Mouse (Mus musculus): ENCODE measurements around the gene Rpl38. TPM values are rescaled to one million over a fixed set of nuclear protein-coding genes. Genes with fewer than 3 reads are reported as not detected.
"Not testable (repeated sequence)": the region's sequence is repeated elsewhere in the genome, so short reads cannot be mapped to it uniquely, and the experiment has no call there.

The Rpl38 gene
- polyA plus RNA-seq, 1 experiment from 2014 or later = 938 TPM

- WGBS = 16% methylated on average over 12 of the region's 12 CpGs
- Histone ChIP-seq H3K27ac (replicated peaks; ENCODE audit: low read depth, low read length) (no peak overlapping the region), H3K36me3 (replicated peaks; ENCODE audit: control insufficient read depth, insufficient read depth, low read depth, low read length) (peaks cover 4% of the 10 kb centered on the region; the same call in 1 of the 2 replicates)
Measured at GRCm38 (mm10) chr11:114669651-114670168, 1.4 kb downstream of the Rpl38 start.

DNA sequence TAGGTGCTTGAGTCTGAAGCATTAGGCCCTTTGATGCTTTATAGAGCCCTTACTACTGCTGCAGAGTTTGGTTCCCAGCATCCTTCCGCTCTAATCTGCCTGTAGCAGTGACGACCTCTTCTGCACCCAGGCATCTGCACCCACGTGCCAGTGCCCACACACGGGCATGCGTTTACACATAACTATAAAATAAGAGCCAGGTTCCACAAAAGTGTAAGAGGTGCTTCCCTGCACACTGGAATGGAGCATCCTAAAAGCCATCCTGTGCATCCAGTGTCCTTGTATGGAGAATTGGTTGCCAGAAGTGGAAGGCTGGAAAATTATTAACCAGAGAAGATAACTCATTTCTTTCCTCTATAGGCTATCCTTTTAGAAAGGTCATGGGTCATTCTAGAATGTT is 2.8 kb downstream of the Rpl38 start:
- no peak overlapping the region for H3K9ac ChIP-seq (replicated peaks; ENCODE audit: low read length)
- ATAC-seq (replicated peaks; ENCODE audit: insufficient number of reproducible peaks, low FRiP score, low TSS enrichment, low read depth) (no peak), DNase-seq (ENCODE audit: low spot score) (no peak)
- H3K4me1 ChIP-seq (ENCODE audit: control insufficient read depth, insufficient read depth, low read length) = no peaks in the 10 kb centered on the region
- H3K27ac ChIP-seq (replicated peaks; ENCODE audit: low read depth, low read length) = no peak overlapping the region
- H3K4me2 ChIP-seq (ENCODE audit: low read depth, low read length) = no peak overlapping the region
- H3K4me3 ChIP-seq (ENCODE audit: low read depth, low read length) = no peak overlapping the region
- H3K9me3 ChIP-seq (replicated peaks; ENCODE audit: control insufficient read depth, low read length) = no peaks in the 10 kb centered on the region
- peaks cover 4% of the 10 kb centered on the region; the same call in 1 of the 2 replicates for H3K36me3 ChIP-seq (replicated peaks; ENCODE audit: control insufficient read depth, insufficient read depth, low read depth, low read length)
- H3K27me3 ChIP-seq (ENCODE audit: control insufficient read depth, insufficient read depth, low read length) = no peaks in the 10 kb centered on the region
- WGBS = 93% methylated on average over 5 of the region's 5 CpGs

More at GRCm38 (mm10) chr11:114669651-114670168, 1.4 kb downstream of the Rpl38 start:
- DNase-seq (ENCODE audit: low spot score) = no peak
- ATAC-seq (replicated peaks; ENCODE audit: insufficient number of reproducible peaks, low FRiP score, low TSS enrichment, low read depth) = no peak
- peak overlapping the region; percentile 85 for H3K4me2 ChIP-seq (ENCODE audit: low read depth, low read length)
- peak overlapping the region; percentile 84 for H3K4me3 ChIP-seq (ENCODE audit: low read depth, low read length)
- no peaks in the 10 kb centered on the region for H3K27me3 ChIP-seq (ENCODE audit: control insufficient read depth, insufficient read depth, low read length)
- peak overlapping the region; percentile 94 for H3K9ac ChIP-seq (replicated peaks; ENCODE audit: low read length)
- no peaks in the 10 kb centered on the region for H3K9me3 ChIP-seq (replicated peaks; ENCODE audit: control insufficient read depth, low read length)
- no peaks in the 10 kb centered on the region for H3K4me1 ChIP-seq (ENCODE audit: control insufficient read depth, insufficient read depth, low read length)

- Histone ChIP-seq H3K27me3 (ENCODE audit: control insufficient read depth, insufficient read depth, low read length) (no peaks in the 10 kb centered on the region), H3K9me3 (replicated peaks; ENCODE audit: control insufficient read depth, low read length) (no peaks in the 10 kb centered on the region), H3K9ac (replicated peaks; ENCODE audit: low read length) (no peak overlapping the region), H3K4me1 (ENCODE audit: control insufficient read depth, insufficient read depth, low read length) (no peaks in the 10 kb centered on the region), H3K4me2 (ENCODE audit: low read depth, low read length) (no peak overlapping the region), H3K27ac (replicated peaks; ENCODE audit: low read depth, low read length) (no peak overlapping the region), H3K4me3 (ENCODE audit: low read depth, low read length) (no peak overlapping the region), H3K36me3 (replicated peaks; ENCODE audit: control insufficient read depth, insufficient read depth, low read depth, low read length) (peaks cover 4% of the 10 kb centered on the region; the same call in 1 of the 2 replicates)
- ATAC-seq (replicated peaks; ENCODE audit: insufficient number of reproducible peaks, low FRiP score, low TSS enrichment, low read depth) = no peak
- peak; percentile 77 for DNase-seq (ENCODE audit: low spot score)
- 61% methylated on average over 9 of the region's 9 CpGs for WGBS
Measured at GRCm38 (mm10) chr11:114672794-114673718, 4.7 kb downstream of the Rpl38 start.

GRCm38 (mm10) chr11:114673719-114674050 is 5.4 kb downstream of the Rpl38 start:
- no peak overlapping the region for H3K4me3 ChIP-seq (ENCODE audit: low read depth, low read length)
- no peak overlapping the region for H3K9ac ChIP-seq (replicated peaks; ENCODE audit: low read length)
- H3K36me3 ChIP-seq (replicated peaks; ENCODE audit: control insufficient read depth, insufficient read depth, low read depth, low read length) = peaks cover 4% of the 10 kb centered on the region; the same call in 1 of the 2 replicates
- H3K27ac ChIP-seq (replicated peaks; ENCODE audit: low read depth, low read length) = no peak overlapping the region
- no peaks in the 10 kb centered on the region for H3K4me1 ChIP-seq (ENCODE audit: control insufficient read depth, insufficient read depth, low read length)
- H3K27me3 ChIP-seq (ENCODE audit: control insufficient read depth, insufficient read depth, low read length) = no peaks in the 10 kb centered on the region
- H3K4me2 ChIP-seq (ENCODE audit: low read depth, low read length) = no peak overlapping the region
- ATAC-seq (replicated peaks; ENCODE audit: insufficient number of reproducible peaks, low FRiP score, low TSS enrichment, low read depth) (no peak), DNase-seq (ENCODE audit: low spot score) (no peak)
- 67% methylated on average over 2 of the region's 2 CpGs for WGBS
- no peaks in the 10 kb centered on the region for H3K9me3 ChIP-seq (replicated peaks; ENCODE audit: control insufficient read depth, low read length)

- no peak for ATAC-seq (replicated peaks; ENCODE audit: insufficient number of reproducible peaks, low FRiP score, low TSS enrichment, low read depth)
- Histone ChIP-seq H3K27ac (replicated peaks; ENCODE audit: low read depth, low read length) (no peak overlapping the region), H3K36me3 (replicated peaks; ENCODE audit: control insufficient read depth, insufficient read depth, low read depth, low read length) (peaks cover 4% of the 10 kb centered on the region; the same call in 1 of the 2 replicates), H3K27me3 (ENCODE audit: control insufficient read depth, insufficient read depth, low read length) (no peaks in the 10 kb centered on the region), H3K9me3 (replicated peaks; ENCODE audit: control insufficient read depth, low read length) (no peaks in the 10 kb centered on the region), H3K4me3 (ENCODE audit: low read depth, low read length) (no peak overlapping the region), H3K4me1 (ENCODE audit: control insufficient read depth, insufficient read depth, low read length) (no peaks in the 10 kb centered on the region), H3K4me2 (ENCODE audit: low read depth, low read length) (no peak overlapping the region), H3K9ac (replicated peaks; ENCODE audit: low read length) (no peak overlapping the region)
- no peak for DNase-seq (ENCODE audit: low spot score)
- 55% methylated on average over 8 of the region's 8 CpGs for WGBS
Measured at GRCm38 (mm10) chr11:114674180-114674579, 5.9 kb downstream of the Rpl38 start.

DNA sequence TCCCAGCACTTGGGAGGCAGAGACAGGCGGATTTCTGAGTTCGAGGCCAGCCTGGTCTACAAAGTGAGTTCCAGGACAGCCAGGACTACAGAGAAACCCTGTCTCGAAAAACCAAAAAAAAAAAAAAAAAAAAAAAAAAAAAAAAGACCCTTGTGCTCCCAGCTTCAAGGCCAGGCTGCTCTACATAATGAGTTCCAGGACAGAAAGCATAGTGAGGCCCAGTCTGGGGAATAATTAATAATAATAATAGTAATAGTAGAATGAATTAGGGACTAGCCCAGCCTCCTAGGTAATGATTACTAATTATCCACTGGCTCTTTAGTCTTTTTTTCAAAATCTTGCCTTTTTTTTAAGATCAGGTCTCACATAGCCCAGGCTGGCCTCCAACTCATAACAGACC is 6.5 kb downstream of the Rpl38 start:
- not testable (repeated sequence) for H3K4me3 ChIP-seq (ENCODE audit: low read depth, low read length); H3K27ac ChIP-seq (replicated peaks; ENCODE audit: low read depth, low read length); ATAC-seq (replicated peaks; ENCODE audit: insufficient number of reproducible peaks, low FRiP score, low TSS enrichment, low read depth); H3K4me2 ChIP-seq (ENCODE audit: low read depth, low read length); H3K9ac ChIP-seq (replicated peaks; ENCODE audit: low read length); H3K4me1 ChIP-seq (ENCODE audit: control insufficient read depth, insufficient read depth, low read length); H3K27me3 ChIP-seq (ENCODE audit: control insufficient read depth, insufficient read depth, low read length); H3K36me3 ChIP-seq (replicated peaks; ENCODE audit: control insufficient read depth, insufficient read depth, low read depth, low read length); H3K9me3 ChIP-seq (replicated peaks; ENCODE audit: control insufficient read depth, low read length); DNase-seq (ENCODE audit: low spot score)
- WGBS = 80% methylated on average over 2 of the region's 3 CpGs

DNA sequence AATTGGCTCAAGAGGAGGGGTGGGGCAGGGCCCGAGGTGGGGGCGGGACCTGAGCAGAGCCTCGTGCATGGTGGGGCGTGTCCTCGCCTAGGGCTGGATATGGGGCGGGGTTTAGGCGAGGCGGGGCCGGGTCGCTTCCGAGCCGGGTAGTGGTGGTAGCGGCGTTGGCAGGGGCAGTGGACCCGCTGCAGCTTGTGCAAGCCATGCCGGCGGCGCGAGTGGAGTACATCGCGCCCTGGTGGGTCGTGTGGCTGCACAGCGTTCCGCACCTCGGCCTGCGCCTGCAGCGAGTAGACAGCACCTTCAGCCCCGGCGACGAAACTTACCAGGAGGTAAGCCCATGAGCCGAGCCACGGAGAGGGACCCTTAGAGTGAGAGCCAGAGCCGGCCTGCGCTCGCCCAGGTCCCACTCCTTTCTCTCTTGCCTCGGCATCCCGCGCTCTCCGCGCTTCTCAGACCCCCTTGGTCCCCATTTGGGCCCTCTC is 7.1 kb downstream of the Rpl38 start, which contains the start of gene Ttyh2:
TSS of gene Ttyh2 (plus strand) at position 91 of the 485 bp plus-strand sequence.
- Histone ChIP-seq H3K4me2 (ENCODE audit: low read depth, low read length) (peak within 1 kb of the TSS; percentile 87), H3K4me3 (ENCODE audit: low read depth, low read length) (peak within 1 kb of the TSS; percentile 52), H3K27ac (replicated peaks; ENCODE audit: low read depth, low read length) (no peak within 1 kb of the TSS), H3K9me3 (replicated peaks; ENCODE audit: control insufficient read depth, low read length) (no peaks in the 10 kb centered on the region), H3K4me1 (ENCODE audit: control insufficient read depth, insufficient read depth, low read length) (no peaks in the 10 kb centered on the region), H3K36me3 (replicated peaks; ENCODE audit: control insufficient read depth, insufficient read depth, low read depth, low read length) (peaks cover 4% of the 10 kb centered on the region; the same call in 1 of the 2 replicates), H3K27me3 (ENCODE audit: control insufficient read depth, insufficient read depth, low read length) (no peaks in the 10 kb centered on the region), H3K9ac (replicated peaks; ENCODE audit: low read length) (peak within 1 kb of the TSS; percentile 58)
- under 1% methylated on average over 40 of the region's 40 CpGs for WGBS
- ATAC-seq (replicated peaks; ENCODE audit: insufficient number of reproducible peaks, low FRiP score, low TSS enrichment, low read depth) (peak; percentile 72), DNase-seq (ENCODE audit: low spot score) (peak; percentile 89)

Measured in embryonic facial prominence, embryonic 11.5 days (tissue).